Mouse (Mus musculus): ENCODE results near the gene Cenpt.
"Not testable (repeated sequence)": the region's sequence is repeated elsewhere in the genome, so short reads cannot be mapped to it uniquely, and the experiment has no call there.

Gene Cenpt

DNA sequence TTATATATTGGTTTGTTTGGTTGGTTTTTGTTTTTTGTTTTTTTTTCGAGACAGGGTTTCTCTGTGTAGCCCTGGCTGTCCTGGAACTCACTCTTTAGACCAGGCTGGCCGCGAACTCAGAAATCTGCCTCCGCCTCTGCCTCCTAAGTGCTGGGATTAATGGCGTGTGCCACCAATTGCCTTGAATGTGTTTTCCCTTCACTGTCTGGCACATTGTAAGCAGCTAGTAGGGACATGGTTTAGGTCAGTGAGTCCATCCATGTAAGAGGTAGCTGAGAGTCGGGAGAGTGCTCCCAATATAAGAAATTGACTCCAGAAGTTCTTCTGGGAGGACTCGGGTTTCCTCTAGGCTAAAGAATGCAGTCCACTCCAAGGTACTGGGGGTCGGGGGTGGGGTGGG, 1.2 kb upstream of the Cenpt start:
- peak; percentile 63 for DNase-seq

DNA sequence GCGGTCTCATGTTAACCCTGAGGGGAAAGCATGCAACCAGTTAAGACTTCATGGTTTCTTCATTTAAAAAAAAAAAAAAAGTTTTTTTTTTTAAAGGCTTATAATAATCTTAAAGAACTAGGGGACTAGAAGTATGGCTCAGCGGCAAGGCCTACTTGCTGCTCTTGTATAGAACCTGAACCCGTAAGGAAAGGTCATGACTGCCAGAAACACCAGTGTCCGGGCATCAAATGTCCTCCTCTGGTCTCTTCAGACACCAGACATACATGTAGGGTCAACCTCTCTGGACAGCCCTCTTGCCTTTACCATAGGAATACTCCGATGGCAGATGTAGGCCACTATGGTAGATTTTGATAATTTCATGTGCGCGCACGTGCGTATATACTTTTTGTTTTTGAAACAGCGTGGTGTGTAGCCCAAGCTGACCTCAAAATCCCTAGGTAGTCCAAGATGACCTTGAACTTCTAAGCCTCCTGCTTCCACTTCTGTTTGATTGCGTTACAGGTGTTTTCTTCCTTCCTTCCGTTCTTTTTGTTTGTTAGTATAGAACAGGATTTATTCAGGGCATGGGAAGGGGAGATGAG, 840 bp downstream of the Cenpt start:
- no peak for DNase-seq

DNA sequence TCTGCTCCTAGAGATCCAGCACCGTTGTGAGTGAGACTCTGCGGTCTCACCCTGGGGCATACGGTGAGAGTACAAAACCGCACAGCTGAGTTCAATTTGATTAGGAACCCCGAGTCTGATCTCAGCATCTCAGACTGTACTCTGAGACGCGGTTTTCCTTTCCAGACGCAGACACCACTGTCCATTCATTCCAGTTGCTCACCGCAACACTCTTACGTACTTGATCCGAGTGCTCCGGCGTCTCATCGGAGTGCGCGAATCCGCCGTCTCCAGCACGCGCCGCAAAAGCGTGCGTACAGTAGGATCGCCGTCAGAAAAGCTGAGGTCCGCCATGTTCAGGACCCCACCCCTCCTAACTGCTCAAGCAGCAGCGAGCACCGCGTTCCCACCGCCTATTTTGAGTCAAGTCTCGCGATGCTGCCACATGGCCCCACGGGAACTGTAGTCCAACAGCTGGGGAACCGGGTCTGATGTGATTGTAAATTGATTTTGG, 1.4 kb downstream of the Cenpt start:
- peak; percentile 84 for DNase-seq

DNA sequence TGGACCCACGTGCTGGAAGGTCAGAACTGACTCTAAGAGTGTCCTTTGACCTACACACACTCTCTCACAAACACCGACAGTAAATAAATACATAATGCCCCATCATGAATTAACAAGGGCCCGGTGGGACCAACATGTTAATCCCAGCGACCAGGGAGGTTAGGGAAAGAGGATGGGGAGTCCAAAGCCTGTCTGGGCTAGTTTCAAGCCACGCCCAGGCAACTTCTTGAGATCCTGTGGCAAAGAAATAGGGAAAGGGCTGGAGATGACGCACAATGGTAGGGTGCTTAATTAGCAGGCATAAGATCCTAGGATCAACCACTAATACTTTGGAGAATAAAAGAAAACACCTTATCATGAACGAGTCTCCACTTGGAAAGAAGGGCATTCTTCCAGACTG, 2.5 kb downstream of the Cenpt start:
- no peak for DNase-seq

DNA sequence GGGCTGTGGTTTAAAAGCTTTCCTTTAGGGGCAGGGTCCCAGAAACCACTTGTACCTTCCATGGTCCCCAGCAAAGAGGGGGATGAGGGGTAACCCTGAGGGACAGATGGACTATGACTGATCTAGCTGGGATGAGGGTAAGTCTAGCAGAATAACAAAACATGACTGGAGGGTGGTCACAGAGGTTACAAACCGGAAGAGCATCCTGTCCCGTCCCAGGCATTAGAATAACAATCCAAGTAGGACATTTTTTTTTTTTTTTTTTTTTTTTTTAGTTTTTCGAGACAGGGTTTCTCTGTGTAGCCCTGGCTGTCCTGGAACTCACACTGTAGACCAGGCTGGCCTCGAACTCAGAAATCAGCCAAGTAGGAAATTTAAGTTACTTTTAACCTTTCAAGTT, 3.1 kb downstream of the Cenpt start:
- no peak for DNase-seq

DNA sequence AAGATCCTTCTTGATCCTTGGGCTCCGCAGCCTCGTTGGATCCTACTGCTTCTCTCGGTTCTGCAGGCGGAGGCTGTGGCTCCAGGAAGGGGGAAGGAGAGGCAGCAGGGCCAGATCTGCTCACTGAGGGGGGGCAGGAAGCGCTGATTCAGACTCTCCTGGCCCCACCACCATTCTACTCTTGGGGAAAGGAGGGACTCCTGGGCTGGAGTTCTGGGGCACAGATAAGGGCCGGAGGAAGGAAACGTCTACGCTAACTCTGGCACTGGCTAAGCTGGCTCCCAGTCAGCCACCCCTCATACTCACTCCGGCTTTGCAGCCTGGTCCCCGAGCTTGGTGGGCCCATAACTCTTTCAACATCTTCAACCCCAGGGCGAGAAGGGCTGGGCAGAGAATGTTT, 6.4 kb downstream of the Cenpt start:
- DNase-seq, result no peak

DNA sequence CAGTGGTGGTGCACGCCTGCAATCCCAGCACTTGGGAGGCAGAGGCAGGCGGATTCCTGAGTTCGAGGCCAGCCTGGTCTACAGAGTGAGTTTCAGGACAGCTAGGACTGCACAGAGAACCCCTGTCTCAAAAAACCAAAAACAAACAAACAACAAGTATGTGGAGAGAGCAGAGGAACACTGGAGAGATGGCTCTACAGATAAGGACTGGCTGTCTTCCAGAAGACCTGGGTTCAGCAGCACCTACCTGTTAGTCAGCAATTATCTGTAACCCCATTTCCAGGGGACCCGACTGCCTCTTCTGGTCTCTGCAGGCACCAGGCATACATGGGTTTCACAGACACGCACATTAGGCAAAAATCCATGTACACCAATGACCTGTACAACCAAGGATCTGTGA, 13.9 kb downstream of the Cenpt start:
- DNase-seq, result no peak

DNA sequence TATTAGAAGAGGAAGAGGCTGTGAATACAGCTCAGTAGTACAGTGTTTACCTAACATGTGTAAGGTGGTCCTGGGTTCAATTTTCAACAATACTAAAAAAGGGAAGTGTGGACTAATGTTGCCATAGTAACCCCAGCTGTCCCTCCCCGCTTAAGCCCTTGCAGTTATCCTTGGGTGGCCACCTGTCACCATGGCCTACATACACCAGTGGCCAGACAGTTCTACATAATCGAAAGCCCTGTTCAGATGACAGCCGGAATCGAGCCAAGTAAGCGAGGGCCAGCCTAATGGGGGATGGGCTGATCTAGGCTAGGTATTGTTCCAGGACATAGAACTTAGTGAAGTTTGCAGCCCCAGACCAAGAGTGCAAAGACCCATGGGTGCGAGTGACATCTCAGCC, 16.1 kb downstream of the Cenpt start:
- DNase-seq, result peak; percentile 38

DNA sequence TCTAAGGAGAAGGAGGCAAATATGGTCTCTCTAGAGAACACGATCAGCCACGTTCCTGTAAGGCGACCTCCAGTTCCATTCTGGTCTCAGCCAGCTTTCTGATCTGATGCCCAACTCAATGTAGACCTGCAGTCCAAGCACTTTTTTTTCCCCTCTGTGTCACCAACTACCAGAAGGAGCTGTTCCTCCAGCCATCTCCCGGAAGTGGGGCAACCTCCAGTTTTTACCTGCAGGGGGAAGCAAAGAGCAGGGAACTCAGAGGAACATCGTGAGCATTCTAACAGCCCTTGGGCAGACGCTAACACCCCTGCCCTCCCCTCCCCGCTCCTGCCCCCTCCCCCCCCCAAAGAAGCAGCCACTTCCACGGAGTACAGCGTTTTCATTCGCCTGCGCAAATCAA, 17.8 kb downstream of the Cenpt start:
- DNase-seq, result peak; percentile 41

DNA sequence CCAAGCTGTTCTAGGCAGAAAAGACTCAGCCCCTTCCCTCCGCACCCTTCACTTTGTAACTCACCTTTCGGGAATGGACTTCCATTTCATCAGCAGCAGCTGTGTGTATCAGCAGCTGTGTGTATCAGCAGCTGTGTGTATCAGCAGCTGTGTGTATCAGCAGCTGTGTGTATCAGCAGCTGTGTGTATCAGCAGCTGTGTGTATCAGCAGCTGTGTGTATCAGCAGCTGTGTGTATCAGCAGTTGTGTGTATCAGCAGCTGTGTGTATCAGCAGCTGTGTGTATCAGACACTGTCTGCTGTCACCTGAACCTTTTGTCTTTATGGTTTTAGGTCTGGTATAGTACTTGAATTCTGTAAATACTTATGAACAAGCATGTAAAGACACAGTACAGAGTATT, 19.3 kb downstream of the Cenpt start:
- not testable (repeated sequence) for DNase-seq

DNA sequence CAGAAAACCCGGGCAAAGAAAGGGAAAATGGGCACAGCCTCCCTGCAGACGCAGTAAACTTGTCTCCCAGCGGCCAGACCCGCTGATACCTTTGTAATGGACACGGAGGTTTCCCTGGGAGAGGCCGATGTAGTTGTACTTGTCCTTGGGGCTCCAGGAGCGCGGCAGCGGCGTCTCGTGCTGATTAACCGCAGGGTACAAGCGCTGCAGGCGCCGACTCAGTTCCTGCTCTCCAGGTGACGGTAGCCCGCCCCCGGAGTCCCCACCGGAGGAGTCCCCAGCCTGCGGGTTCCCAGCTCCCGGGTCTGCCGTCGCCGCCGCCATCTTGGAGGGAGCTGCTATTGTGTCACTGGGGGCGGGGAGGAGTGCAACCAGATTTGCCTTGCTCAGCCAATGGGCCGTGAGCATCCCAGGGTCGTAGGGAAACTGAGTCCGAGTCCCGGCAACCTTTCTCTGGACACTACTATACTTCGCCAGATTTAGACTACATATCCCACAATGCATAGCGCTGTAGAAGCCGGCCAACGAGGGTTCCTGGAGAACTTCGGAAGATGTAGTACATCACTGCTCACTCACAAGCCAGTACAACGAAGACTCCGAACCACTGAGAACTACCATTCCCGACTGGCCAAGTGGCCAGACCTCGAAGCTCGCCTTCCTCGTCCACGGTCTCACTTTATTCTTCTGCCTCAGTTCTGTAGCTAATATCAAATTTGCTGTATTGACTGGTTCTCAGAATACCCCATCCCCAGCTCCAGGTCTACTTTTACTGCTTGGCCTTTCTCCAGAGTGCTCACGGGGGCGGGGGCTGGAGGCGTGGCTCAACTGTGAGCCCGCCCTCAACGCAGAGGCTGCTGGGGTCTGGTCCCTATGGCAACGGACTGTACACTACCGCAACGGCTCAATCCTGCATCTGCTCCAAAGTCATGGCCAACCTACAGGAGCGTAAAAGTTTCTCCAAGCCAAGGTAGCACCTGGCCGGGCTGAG, 25.9 kb downstream of the Cenpt start, which contains the start of the genes Ranbp10 and Tsnaxip1:
TSS of gene Ranbp10 (minus strand) at position 490 of the 988 bp plus-strand sequence.
TSS of gene Tsnaxip1 (plus strand) at position 871 of the 988 bp plus-strand sequence.
- peak; percentile 99 for DNase-seq

DNA sequence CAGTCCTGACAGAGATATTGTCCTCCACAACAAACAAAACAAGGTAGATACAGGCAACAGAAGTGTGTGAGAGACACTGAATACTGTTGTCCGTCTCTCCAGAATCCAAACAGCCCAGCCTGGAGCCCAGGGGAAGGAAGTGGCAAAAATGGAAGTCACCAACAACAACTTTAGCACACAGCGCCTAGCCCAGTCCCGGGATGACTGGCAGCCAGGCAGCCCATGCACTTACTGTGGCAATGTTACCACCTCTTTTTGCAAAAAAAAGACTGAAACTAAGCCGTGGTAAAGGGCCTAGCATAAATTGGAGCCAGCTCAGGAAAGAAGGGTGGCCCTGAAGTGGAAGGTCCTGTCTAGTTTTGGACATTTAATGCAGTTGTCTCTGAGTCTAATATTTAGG, 26.7 kb downstream of the Cenpt start:
- DNase-seq, result no peak

DNA sequence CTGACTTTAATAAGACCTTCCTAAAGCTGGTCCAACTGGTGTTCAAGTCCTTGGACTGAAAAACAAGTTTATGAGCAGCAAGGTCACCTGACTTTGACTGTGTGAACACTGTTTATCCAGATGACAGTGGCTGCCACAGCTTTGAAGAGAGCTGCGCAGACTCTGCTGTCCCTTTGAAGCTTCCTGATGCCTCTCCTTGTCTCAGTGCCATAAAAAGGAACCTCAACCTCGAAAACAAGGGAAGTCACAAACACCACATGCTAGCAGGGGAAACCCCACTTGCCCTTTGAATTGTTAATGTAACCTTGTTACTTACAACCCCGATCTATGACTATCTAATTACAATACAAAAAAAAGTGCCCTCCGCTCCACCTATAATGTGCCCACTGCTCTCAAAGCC, 27.6 kb downstream of the Cenpt start:
- no peak for DNase-seq

DNA sequence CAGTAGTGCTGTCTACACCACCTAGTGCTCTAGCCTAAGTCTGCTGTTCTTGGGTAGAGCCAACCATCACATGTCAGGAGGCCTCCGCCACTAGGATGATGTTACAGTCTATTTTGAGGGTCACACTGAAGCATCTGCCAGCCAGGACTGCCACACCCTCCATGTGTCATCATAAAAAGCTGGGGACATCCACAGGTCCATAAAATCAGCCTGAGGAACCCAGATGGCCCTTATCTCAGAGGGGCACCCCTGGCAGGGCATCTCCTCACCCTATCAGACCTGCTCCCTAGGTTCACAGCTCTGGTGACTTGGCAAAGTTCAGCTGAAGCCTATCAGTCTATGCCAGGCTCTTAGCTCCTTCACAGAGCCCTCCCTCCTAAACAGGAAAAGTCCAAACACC, 32.2 kb downstream of the Cenpt start:
- DNase-seq, result no peak

DNA sequence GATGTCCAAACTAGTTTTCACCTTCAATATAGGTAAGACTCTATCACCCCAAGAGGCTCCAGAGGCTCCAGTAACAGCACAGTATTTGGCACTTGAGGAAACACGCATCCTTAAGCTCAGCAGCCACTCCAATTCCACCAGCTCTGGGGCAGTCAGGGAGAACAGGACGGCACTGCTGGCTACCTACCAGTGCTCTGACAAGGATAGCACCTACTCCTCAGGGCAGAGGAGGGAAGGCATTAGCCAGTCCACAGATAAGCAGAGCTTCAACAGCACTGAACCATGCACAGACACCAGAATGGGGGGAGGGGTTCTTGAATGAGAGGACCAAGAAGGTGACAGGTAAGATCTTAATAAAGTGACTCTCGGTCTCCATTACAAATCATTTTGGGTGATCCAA, 33.4 kb downstream of the Cenpt start:
- no peak for DNase-seq

DNA sequence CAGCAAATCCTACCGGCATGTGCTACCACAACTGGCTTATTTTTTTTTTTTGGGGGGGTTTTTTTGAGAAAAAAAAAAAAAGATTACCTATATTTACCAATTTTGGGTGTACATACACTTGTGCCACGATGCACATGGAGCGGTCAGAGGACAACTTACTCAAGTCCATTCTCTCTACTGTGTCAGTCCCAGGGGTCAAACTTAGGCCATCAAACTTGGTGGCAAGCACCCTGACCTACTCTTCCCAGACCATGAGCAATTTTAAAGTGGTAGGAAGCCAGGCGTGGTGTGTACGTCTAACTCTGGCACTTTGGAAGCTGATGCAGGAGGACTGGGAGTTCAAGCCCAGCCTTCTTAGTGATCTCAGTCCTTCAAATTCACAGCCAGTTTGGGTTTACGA, 39.8 kb downstream of the Cenpt start:
- DNase-seq, result no peak

DNA sequence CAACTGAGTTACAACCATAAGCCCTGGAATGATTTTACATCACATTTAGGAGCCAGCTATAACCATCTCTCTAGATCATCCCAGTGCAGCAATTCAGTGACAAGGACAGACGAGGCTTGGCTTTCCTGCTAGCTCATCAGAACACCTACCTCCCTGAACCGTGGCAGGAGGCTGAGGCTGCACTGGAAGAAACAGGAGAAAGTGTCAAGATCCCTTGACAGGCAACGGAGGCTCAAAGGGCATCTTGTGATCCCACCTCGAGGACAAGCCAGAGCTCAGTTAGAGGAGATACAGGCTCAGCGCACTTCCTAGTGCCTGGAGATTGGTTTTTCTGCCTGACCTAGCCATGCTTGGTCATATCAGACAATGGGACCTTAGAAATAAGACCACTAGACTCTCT, 40.6 kb downstream of the Cenpt start:
- DNase-seq, result no peak

DNA sequence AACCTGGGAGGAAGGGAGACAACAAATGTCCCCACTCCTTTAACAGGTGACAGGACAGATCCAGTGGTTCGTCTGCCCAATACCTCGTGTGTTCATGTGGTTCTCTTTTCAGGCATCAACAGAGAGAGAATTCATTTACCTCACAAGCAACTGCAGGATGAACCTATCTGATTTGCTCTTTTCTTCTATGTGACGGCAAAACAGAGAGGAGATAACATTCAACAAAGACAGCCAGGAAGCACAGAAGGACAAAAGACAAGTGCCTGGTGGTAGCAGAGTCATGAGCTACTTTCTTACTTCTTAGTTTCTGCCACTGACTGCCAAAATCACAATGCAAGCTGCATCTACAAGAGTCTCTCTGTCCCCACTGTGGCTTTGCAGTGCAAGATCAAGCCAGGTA, 41.5 kb downstream of the Cenpt start:
- DNase-seq, result no peak

DNA sequence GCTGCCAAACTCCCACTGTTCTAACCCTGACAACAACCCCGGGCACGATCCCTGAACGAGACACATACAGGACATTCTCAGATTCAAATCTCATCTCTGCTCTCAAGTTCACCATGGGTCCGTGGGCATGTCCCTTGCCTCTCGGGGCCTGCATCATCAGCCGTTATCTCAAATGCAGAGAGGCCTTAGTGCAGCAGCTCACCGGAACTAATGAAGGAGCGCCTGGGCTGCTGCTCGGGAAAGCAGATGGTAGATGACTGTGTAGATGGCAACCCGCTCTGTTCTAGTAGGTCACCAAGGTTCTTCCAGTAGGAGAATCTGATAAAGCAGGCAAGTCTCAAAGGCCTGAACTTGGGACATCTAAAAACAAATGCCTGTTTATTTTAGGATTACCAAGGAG, 42.0 kb downstream of the Cenpt start:
- peak; percentile 53 for DNase-seq

DNA sequence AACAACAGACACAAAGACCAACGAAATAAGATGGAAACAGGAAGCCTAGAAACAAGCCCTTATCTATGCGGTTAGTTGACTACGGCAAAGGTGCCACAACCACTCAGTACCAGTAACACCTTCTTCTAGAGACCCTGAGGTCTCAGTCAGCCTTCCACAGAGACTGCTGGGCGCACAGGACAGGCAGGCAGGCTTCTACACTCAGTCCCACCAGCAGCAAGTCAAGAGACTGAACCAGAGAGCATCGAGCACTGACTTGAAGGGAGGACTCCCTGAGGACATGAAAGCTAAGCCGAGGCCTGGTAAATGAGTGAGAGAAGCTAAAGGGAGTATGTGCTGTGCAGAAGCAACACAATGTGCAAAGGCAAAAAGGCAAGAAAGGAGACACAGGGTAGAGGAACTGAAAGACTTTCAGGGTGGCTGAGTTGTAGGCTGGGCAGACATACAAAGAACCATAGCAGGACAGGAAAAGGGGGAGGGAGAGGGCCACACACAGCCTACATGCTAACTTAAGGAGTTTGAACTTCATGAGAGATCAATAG, 42.8 kb downstream of the Cenpt start:
- no peak for DNase-seq

DNA sequence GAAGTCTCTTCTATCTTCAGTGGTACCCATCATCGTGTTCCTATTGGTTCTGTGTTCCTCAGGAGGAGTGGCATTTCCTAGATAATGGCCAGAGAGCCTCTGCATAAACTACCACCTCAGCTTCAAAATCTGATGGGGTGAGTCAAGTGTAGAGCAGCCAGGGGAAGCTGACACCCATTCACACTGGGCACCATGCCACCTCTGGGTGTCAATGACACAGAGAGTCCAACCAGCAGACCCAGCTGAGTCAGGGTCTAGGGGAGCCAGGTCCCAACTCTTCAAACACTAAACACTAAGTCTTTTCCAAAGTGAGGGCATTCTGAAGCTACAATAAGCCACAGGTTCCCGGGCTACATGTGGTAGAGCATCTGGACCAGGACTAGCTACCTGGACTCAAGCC, 44.6 kb downstream of the Cenpt start:
- no peak for DNase-seq

DNA sequence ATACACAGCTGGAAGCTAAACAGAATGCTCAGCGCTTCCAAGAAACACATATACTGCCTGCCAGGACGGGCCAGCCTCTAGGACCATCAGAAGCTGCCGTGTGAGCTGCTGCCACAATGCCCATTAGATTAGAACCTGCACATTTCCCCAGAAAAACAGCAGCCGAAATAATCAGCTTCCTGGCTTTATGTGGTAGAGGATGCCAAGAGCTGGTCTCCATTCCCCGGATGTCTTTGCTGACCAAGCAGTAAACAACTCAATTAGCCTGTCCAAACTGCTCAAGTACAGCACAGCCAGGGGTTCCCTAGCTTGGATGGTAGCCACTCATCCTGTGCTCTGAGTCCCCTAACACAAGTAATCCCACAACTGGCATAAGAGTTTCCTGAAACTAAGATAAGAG, 45.3 kb downstream of the Cenpt start:
- no peak for DNase-seq

DNA sequence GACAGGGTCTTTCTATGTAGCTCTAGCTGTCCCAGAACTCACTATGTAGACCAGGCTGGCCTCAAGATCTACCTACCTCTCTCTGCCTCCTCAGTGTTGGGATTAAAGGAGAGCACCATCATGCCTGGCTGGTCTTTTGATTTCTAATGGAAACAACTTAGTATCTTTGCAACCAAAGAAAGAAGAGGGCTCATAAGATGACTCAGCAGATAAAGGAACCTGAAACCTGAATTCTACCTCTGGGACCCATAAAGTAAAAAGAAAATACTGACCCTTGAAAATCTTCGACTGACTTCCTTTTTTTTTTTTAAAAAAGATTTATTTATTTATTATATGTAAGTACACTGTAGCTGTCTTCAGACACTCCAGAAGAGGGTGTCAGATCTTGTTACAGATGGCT, 47.1 kb downstream of the Cenpt start:
- DNase-seq, result no peak

DNA sequence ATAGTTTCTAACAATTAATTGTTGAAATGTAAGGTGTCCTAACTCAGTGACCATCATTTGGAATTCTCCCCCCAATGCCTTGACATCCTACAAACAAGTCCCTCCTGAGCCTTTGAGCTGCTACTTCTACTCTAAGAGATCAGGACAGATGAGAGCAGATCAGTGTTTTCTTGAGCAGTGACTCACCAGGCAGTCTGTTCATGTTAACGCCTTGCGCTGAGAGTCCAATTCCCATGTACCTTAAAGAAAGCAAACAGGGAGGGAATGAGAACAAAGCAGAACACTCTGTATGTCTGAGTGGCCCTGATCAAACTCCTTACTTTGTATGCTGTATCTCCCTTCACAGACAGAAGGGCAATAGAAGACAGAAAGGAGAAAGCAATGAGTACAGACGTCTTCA, 47.7 kb downstream of the Cenpt start:
- DNase-seq, result no peak
